Mouse (Mus musculus) hindbrain, embryonic 14.5 days (tissue): Measurements from ENCODE around the gene Tor2a. TPM values are rescaled to one million over a fixed set of nuclear protein-coding genes. Genes with fewer than 3 reads are reported as not detected.

ENCODE experiments used
- ATAC-seq: fragments of 200-750 bp; cut with Nextera tagmentation; 2 replicates; pipeline ENCODE4 v1.8.0; 2017; ENCODE audit warnings: moderate number of reproducible peaks, mild to moderate bottlenecking, moderate TSS enrichment, moderate library complexity; ENCODE audit not compliant: low FRiP score
- DNase-seq: peaks from one replicate; pipeline ENCODE4 v3.0.0-alpha.2; 2015; ENCODE audit warnings: low spot score
- H3K27ac ChIP-seq: fragments of 300-500 bp; sonication (generic); 2 replicates; pipeline ENCODE4 v1.5.1; 2014; ENCODE audit warnings: mild to moderate bottlenecking, moderate library complexity
- H3K27me3 ChIP-seq: fragments of 300-500 bp; sonication (generic); 2 replicates; pipeline ENCODE4 v1.6.1; 2014; ENCODE audit warnings: mild to moderate bottlenecking, low read length, mixed read lengths; ENCODE audit not compliant: control insufficient read depth, insufficient read depth
- H3K36me3 ChIP-seq: fragments of 300-500 bp; sonication (generic); replicated peaks from 2 replicates; pipeline ENCODE4 v1.6.1; 2014; ENCODE audit not compliant: control insufficient read depth, insufficient read depth
- H3K4me1 ChIP-seq: fragments of 300-500 bp; sonication (generic); replicated peaks from 2 replicates; pipeline ENCODE4 v1.6.1; 2014; ENCODE audit warnings: antibody characterized with exemption, low read length, mixed read lengths; ENCODE audit not compliant: control insufficient read depth, insufficient read depth
- H3K4me2 ChIP-seq: fragments of 300-500 bp; sonication (generic); replicated peaks from 2 replicates; pipeline ENCODE4 v1.6.1; 2014; ENCODE audit warnings: mild to moderate bottlenecking, moderate library complexity
- H3K4me3 ChIP-seq: fragments of 300-500 bp; sonication (generic); replicated peaks from 2 replicates; pipeline ENCODE4 v1.5.1; 2014; ENCODE audit warnings: mild to moderate bottlenecking, low read length
- H3K9ac ChIP-seq: fragments of 300-500 bp; sonication (generic); 2 replicates; pipeline ENCODE4 v1.6.1; 2014
- H3K9me3 ChIP-seq: fragments of 300-500 bp; sonication (generic); 2 replicates; pipeline ENCODE4 v1.6.1; 2016; ENCODE audit warnings: low read length; ENCODE audit not compliant: control insufficient read depth
- WGBS: fragments of 180-500 bp; shearing (Covaris S2); extraction: QIAGEN DNeasy Blood & Tissue Kit; methylation state at CpG from one replicate; pipeline ENCODE4 v1.1.7; 2014; 5-methylcytosine and 5-hydroxymethylcytosine counted together
- polyA plus RNA-seq: library from polyadenylated mRNA; unstranded; fragments of >200 nt; fragmentation: Nextera tagmentation; extraction: Ambion mirVana; gene quantifications from 2 replicates; pipeline ENCODE4 v1.2.1, GENCODE M21; 2014

The Tor2a gene
- polyA plus RNA-seq, 1 experiment from 2014 or later = 53.1 TPM

DNA sequence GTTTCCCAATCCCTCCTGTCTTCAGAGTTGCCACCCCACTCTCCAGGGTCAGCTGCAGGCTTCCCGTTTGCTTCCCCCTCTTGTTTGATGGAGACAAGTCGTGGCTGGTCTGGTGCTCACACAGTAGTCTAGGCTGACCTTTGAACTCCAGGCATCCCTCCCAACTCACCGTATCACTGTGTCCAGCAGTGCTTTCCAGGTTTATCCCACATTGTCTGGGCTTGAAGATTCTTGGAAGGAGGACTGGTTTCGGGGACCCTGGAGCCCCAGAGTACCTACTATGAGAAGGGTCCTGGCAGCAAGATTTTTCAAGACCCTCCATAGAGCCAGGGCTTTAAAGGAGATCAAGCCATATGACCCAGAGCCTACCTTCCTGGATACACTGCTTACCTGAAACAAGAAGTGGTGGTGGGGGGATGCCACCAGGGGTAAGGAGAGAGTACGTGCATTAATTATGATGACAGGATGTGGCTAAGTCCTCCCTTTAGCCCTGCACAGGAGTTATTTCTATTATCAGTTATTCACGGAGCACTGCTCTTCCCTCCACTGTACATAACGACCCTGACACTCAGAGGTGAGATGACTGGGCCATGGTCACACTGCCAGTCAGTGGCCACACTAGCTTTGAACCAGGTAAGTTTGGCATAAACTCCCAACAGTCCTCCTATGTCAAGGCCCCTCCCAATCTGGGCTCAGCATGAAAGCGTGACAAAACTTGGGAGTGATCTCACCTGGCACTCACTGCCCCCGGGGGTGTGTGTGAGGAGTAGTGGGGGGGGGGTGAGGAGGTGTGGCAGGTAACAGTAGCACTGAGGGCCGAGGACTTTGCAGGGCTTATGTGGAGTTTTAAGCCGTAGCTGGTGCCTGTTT is 42.7 kb upstream of the Tor2a start:
- Histone ChIP-seq H3K27me3 (no peaks in the 10 kb centered on the region), H3K9me3 (no peaks in the 10 kb centered on the region), H3K36me3 (peaks cover 22% of the 10 kb centered on the region), H3K9ac (peak overlapping the region; percentile 92), H3K4me2 (peak overlapping the region; percentile 96), H3K27ac (peak overlapping the region; percentile 99), H3K4me3 (no peak overlapping the region), H3K4me1 (peaks cover 20% of the 10 kb centered on the region)
- DNase-seq (no peak), ATAC-seq (no peak)
- WGBS = 63% methylated on average over 11 of the region's 11 CpGs

DNA sequence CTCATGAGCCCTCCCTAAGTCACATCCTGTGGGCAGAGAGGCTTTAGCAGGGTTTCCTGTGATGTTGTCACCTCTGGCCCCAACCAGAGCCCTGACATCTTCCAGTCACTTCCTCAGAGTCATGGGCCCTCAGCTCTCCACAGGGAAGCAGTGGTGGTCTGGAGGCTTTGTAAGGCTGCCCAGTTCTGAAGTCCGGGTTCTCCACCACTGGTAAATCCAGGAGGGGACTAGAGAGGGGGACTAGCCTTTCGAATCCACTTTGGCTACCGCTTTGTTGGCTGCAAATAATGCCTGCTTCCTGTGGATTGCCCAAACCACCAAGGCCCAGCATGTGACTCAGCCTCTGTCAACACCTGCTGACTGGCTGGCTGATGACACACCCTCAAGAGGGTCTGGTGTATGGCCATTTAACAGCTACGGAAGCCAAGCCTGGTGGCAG is 42.0 kb upstream of the Tor2a start:
- H3K27ac ChIP-seq = no peak overlapping the region
- no peaks in the 10 kb centered on the region for H3K27me3 ChIP-seq
- peaks cover 20% of the 10 kb centered on the region for H3K4me1 ChIP-seq
- no peak overlapping the region for H3K4me3 ChIP-seq
- H3K9me3 ChIP-seq = no peaks in the 10 kb centered on the region
- ATAC-seq (no peak), DNase-seq (no peak)
- no peak overlapping the region for H3K4me2 ChIP-seq
- peaks cover 16% of the 10 kb centered on the region for H3K36me3 ChIP-seq
- 66% methylated on average over 4 of the region's 4 CpGs for WGBS
- H3K9ac ChIP-seq = no peak overlapping the region

DNA sequence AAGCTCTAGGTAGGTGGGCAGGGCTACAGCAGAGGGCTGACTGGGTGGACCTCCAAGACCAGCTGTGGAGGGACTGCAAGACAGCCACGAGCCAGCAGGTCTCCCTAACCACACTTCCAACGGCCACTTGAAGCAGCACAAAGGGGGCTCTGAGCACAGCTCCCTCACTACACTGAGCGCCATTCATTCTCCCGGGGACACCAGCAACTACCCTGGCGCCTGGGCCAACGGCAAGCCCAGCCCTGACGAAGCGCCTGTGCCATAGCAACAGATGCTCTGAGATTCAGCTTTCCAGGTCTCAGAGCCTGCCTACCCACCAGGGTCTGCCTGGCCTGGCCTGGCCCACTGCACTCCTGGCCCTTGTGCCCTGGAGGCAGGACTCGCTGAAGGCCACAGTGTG is 38.3 kb upstream of the Tor2a start:
- DNase-seq (peak; percentile 49), ATAC-seq (peak; percentile 49; the same call in 1 of the 2 replicates)
- peaks cover 14% of the 10 kb centered on the region for H3K4me1 ChIP-seq
- 47% methylated on average over 9 of the region's 9 CpGs for WGBS
- 0 out of 2 replicates have a peak overlapping the region, but pooled peaks have one; percentile 14 for H3K27ac ChIP-seq
- H3K9ac ChIP-seq = no peak overlapping the region
- no peak overlapping the region for H3K4me2 ChIP-seq
- no peaks in the 10 kb centered on the region for H3K36me3 ChIP-seq
- H3K4me3 ChIP-seq = no peak overlapping the region
- H3K27me3 ChIP-seq = no peaks in the 10 kb centered on the region
- H3K9me3 ChIP-seq = no peaks in the 10 kb centered on the region

DNA sequence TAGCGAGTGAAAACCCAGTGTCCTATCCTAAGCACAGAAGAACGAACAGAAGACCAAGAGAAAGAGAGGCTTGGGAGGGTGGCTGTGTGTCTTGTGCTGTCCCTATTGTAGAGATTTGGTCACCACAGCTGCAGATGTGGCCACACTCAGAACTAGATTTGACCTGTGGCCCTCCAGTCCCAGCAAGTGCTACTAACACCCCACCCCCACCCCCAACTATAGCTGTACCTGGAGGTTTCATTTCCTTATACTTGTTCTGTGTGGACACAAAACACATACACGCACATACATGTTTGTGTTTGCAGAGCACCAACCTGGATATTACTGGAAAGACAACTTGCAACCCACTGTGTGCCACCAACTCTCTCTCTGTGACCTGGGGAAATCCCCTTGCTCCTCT is 37.0 kb upstream of the Tor2a start:
- H3K27me3 ChIP-seq = no peaks in the 10 kb centered on the region
- 91% methylated on average over 3 of the region's 3 CpGs for WGBS
- no peak for DNase-seq

DNA sequence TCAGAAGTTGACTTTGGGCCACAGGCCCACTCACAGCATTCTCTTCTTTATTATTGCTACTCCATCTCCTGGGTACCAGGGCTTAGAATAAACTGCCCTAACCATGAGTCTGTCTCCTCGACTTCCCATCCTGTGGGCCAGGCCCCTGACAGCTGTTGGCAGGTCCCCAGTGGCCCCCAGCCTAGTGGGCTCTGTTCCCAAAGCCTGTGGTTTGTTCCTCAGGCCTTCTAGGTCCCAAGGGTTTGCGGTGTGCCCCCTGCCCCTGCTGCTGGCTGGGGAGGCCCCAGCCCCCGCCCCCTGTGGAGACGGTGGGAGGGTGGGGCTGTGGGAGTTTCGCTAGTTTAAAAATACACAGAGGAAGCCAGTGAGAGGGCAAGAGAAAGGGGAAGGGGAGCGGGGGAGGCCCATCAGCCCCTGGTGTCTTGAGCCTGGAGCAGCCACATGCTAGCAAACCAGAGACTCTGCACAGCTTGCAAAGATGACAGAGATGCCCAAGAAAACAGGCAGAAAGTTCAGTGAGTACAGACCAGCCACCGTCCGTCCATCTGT is 36.3 kb upstream of the Tor2a start, which contains the start of gene Sh2d3c:
Gene Sh2d3c, plus strand, starts transcription at position 375 of the 549 bp plus-strand sequence.
- peaks cover 7% of the 10 kb centered on the region; the same call in 1 of the 2 replicates for H3K4me1 ChIP-seq
- H3K27me3 ChIP-seq = no peaks in the 10 kb centered on the region
- WGBS = 45% methylated on average over 8 of the region's 8 CpGs
- ATAC-seq (no peak), DNase-seq (no peak)
- H3K4me3 ChIP-seq = no peak within 1 kb of the TSS
- H3K9me3 ChIP-seq = no peaks in the 10 kb centered on the region
- no peak within 1 kb of the TSS for H3K9ac ChIP-seq
- no peaks in the 10 kb centered on the region for H3K36me3 ChIP-seq
- no peak within 1 kb of the TSS for H3K4me2 ChIP-seq
- H3K27ac ChIP-seq = no peak within 1 kb of the TSS

More for the DNA sequence above, 37.0 kb upstream of the Tor2a start:
- H3K27ac ChIP-seq = no peak overlapping the region
- H3K4me2 ChIP-seq = no peak overlapping the region
- no peak overlapping the region for H3K4me3 ChIP-seq
- no peak overlapping the region for H3K9ac ChIP-seq
- no peak for ATAC-seq
- H3K4me1 ChIP-seq = peaks cover 7% of the 10 kb centered on the region; the same call in 1 of the 2 replicates
- no peaks in the 10 kb centered on the region for H3K36me3 ChIP-seq
- H3K9me3 ChIP-seq = no peaks in the 10 kb centered on the region

DNA sequence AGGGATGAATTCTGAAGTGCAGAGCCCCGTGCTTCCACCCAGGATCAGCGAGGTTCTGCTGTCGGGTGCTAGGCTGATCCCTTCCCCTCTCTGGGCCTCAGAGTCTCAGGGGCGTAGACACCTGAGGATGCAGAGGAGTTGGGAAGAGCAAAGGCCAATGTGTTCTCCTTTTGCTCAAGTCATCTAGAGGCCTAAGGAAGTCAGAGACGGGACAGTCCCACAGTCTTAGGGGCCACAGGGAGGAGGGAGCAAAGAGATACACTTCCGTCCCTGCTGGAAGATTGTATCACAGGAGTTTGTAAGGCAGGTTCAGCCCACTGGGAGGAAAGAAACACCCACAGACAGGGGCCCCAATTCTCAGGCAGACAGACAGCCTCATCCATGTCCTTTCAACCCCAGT is 35.0 kb upstream of the Tor2a start:
- 59% methylated on average over 6 of the region's 6 CpGs for WGBS
- no peak overlapping the region for H3K27ac ChIP-seq
- no peaks in the 10 kb centered on the region for H3K9me3 ChIP-seq
- H3K9ac ChIP-seq = no peak overlapping the region
- H3K27me3 ChIP-seq = no peaks in the 10 kb centered on the region
- peaks cover 7% of the 10 kb centered on the region; the same call in 1 of the 2 replicates for H3K4me1 ChIP-seq
- no peak overlapping the region for H3K4me3 ChIP-seq
- DNase-seq = no peak
- ATAC-seq = no peak
- no peaks in the 10 kb centered on the region for H3K36me3 ChIP-seq
- H3K4me2 ChIP-seq = no peak overlapping the region

DNA sequence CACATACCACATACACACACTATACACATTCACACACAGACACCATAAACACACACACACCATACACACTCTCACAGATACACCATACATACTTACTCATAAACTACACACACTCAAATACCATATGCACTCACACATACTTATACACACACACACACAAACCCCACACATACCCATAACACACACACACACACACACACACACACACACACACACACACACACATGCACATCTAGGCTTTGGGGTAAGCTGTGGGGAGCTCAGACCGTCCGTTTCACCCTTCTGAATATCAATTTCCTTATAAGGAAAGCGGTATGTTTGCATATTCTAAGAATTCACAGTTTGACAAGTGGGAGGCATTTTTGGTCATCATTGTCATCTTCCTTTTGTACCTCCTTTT is 34.5 kb upstream of the Tor2a start:
- WGBS = 77% methylated on average over 3 of the region's 3 CpGs
- H3K9ac ChIP-seq = no peak overlapping the region

DNA sequence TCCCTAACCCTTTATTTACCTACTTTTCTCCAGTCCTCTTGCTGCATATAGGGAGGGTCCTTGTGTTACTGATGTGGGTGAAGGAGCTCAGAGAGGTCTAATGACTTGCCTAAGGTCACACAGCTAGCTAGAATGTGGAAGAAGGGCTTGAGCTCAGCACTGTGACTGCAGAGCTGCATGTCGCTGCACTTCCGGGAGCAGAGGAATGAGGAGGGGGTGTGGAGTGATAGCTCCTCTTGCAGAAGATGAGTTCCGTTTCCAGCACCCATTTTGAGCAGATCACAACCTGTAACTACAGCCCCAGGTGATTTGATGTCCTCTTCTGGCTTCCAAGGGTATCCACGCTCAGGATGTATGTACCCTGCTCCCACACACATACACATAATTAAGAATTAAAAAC is 32.9 kb upstream of the Tor2a start:
- 82% methylated on average over 4 of the region's 4 CpGs for WGBS
- Histone ChIP-seq H3K9ac (no peak overlapping the region), H3K9me3 (no peaks in the 10 kb centered on the region), H3K27me3 (no peaks in the 10 kb centered on the region), H3K36me3 (no peaks in the 10 kb centered on the region), H3K4me3 (no peak overlapping the region), H3K4me2 (no peak overlapping the region), H3K4me1 (peaks cover 5% of the 10 kb centered on the region; the same call in 1 of the 2 replicates), H3K27ac (no peak overlapping the region)
- DNase-seq = no peak
- ATAC-seq = no peak

More for the DNA sequence above, 34.5 kb upstream of the Tor2a start:
- Histone ChIP-seq H3K27ac (no peak overlapping the region), H3K4me3 (no peak overlapping the region), H3K27me3 (no peaks in the 10 kb centered on the region), H3K4me2 (no peak overlapping the region), H3K4me1 (peaks cover 7% of the 10 kb centered on the region; the same call in 1 of the 2 replicates), H3K36me3 (no peaks in the 10 kb centered on the region), H3K9me3 (no peaks in the 10 kb centered on the region)
- no peak for DNase-seq
- no peak for ATAC-seq
